Mouse (Mus musculus) kidney, adult 2 months (tissue): ENCODE measurements at regions not wholly inside any gene's neighbourhood (a gene's known extent, or its start where the extent isn't known, plus 50 kb on each side); places are given as distances from the start of the nearest gene placed in this dataset.

Experiments
- CTCF ChIP-seq: fragments of 200-500 bp; conservative IDR thresholded peaks from 2 replicates; pipeline ENCODE4 v1.5.1; 2011; ENCODE audit warnings: low read depth, mild to moderate bottlenecking, control low read depth, low read length, moderate library complexity, mixed read lengths; ENCODE audit not compliant: insufficient read depth, insufficient read length
- POLR2A ChIP-seq: fragments of 200-500 bp; IDR thresholded peaks from one replicate; pipeline ENCODE4 v1.6.1; 2011; ENCODE audit warnings: low read depth, low read length, control low read depth

DNA sequence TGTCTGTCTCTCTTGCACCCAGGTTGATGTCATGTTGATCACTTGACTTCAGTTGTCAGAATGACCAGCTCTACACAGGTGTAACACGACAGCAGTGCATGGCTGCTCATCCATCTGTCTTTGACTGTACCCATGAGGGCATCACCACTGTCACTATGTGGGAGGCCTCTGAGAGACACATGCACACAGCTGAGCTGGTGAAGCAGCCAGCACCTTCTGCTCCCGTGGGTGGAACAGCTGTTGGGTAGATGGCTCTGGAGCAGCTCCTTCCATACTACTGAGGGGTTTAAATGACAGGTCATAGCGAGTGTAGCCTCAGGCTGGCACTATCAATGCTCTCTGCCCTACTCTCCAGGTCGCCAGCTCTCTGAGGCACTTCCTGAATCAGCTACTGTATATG is 301.9 kb downstream of the Hs3st3b1 start:
- no peak for TF ChIP-seq CTCF
- TF ChIP-seq POLR2A, result no peak
